Mouse (Mus musculus) layer of hippocampus, adult 11-12 months (tissue): ENCODE measurements around the gene 3110009E18Rik.

Source experiments
- DNase-seq: peaks from one replicate; pipeline ENCODE4 v3.0.0; 2022; ENCODE audit warnings: low spot score

Gene 3110009E18Rik

DNA sequence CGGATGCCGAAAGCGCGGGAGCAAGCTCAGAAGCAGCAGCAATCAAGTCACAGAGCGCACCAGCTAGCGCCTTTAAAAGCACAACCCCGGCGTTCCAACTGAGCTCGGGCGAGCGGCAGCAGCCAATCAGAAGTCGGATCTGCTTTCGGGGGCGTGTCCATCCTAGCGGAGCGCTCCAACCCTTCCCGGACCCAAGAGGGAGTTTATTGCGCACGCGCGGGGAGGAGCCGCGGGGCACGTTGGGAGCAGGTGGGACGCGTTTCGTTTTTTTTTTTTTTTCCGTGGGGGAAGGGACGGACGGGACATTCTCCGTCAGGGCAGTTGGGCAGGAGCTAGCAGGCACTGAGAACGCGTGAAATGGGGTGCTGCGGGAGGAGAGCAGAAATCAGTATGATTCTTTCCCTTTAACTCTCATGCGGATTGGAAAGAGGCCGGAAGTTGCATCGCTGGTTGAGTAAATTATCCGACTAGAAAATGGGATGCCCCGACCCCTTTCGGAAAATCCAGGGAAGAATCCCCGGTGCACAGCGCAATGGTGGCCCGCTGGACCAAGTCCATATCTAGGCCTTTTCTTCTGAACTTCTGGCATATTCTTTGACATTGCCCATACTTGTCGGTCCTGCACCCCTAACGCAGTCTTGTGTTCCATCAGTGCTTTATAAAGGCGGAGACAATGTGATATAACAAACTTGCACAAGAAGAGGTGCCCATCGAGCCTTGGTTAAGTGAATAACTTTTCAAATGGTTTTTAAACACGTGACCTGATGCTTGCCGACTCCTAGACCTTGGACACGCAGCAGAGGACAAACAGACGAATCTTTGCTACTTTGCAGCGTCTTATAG is at the start of gene 3110009E18Rik, which contains the start of gene Dbi:
TSS of gene 3110009E18Rik (plus strand) at position 219 of the 843 bp plus-strand sequence.
TSS of gene Dbi (minus strand) at position 110 of the 843 bp plus-strand sequence.
- DNase-seq = peak; percentile 98

DNA sequence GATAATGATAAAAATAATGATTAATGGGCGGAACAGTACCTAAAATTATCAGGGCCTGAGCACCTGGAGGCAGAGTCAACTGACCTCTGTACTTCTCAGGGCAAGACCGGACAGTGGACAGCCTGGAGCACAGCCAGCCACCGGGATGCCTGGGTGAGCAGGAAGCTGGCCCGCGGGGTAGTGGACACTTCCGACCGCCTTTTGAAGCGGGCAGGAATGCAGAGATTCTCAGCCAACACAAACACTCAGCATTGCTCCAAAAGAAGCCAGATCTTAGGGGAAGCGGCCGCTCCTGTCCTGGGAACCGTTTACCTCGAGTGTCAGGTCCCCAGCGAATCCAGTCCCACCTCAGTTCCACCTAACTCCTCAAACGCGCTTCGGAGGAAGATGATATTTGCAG is 48.1 kb upstream of the 3110009E18Rik start:
- no peak for DNase-seq

DNA sequence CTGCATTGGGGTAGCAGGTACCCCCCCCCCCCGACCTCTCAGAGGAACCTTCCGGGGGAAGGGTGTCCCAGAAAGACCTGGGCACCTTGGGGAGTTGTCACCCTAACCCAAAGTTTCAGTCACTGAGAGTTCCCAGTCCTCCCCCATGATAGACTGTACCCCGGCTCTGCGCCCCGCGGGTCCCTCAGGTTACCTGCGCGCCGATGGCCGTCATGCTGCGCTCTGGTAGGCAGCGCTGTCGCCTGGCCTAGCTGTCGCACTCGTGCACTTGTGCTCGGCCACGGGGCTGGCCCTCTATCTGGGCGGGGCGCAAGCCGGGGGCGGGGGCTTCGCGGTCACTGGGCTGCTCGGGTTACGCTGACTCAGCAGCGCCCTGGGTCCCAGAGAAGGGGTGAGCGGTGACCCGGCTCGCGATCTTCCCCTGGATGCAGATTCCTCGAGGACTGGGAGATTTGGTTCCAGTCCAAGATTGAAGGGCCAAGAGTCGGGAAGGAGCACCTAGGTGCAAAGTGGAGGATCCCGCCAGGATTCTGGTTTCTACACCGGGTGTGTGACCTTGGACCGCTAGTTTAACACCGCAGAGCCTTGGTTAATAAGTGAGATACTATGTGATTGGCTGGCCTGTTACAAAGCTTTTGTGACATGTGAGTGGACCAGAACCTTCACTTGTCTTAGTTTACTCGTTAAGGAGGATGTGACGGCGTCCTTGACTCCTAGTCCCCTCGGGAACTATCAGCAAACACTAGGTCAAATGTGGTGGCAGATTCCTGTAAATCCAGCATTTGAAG is 47.3 kb upstream of the 3110009E18Rik start, which contains the start of gene Tmem37:
TSS of gene Tmem37 (minus strand) at position 556 of the 788 bp plus-strand sequence.
- peak; percentile 37 for DNase-seq

DNA sequence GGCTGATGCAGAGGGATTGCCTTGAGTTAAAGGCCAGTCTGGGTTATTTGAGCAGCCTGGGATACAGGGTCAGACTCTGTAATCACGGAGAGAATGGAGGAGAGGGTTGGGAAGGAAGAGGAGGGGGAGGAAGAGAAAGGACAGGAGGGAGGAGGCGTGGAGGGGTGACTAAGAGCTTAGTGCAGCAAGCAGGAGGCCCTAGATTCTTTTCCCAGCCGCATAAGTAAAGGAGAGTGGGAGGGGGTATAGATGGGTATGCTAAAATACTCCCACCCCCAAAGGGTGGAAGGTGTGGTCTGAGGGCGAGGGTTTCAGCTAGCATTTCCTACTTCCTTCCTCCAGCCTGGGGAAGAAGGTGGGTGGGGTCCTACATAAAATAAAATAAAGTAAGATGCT is 46.7 kb upstream of the 3110009E18Rik start:
- DNase-seq = no peak

DNA sequence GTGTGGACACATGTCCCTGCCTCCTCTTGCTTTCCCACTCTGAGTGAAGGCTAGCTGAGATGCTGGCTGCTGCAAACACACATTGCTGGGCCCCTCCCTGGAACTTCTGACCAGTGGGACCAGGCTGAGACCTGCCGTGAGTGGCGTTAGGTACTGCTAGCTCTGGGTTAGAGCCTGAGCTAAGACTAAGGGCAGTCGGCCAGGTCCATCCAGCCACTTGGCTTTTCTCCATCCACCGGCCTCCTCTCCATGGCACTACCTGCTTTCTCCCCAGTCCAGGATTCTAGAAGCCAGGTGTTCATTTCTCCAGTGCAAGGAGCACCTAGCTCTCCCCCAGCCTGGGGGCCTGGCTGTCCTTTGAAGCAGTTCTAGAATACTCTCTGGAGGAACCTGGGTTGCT is 46.1 kb upstream of the 3110009E18Rik start:
- DNase-seq = no peak

DNA sequence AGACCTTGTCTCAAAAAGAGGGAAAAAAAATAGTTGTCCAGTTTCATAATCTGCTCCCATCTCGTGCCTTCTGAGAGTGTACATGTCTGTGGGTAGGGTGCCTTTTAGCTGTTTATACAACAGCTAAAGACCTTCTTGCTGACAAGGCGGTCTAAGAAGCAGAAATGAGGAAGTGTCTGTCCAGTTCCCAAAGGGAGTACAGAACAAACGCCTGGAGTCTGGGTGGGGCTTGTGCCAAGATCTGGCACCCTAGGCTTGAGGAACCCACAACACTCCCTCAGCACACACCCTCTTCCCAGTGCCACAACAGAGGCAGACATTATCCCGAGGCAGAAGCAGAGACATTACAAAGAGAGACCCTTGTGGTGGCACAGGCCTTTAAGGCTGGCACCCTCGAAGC is 45.5 kb upstream of the 3110009E18Rik start:
- DNase-seq = no peak

DNA sequence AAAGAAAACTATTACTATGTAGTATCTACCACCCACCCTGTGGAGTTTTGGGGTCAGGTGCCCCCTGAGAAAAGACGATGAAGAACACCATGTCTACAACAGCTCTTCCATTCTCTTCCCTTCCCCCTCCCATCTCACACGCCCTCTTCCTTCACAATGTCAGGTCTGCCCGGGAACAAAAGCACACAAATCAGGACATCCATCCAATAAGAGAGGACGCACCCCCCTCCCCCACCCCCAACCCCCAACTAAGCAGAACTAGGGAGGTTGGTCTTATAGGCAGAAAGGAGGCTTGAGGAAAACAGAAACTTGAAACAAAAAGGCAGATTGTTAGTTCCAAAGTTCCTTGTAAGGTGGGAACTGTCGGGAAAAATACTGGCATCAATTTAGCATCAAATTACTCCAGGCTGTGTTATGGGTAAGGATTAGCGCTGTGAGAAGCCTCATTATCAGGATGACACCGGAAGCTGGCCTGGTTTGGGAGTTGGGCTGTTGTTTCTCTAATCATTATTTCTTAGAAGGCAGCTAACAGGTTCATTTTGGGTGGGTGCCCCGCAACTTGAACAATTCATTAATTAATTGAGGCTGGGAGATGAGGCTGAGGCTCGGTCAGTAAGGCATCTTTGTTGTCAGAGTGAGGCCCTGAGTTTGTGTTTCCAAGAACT is 43.1 kb upstream of the 3110009E18Rik start:
- no peak for DNase-seq

DNA sequence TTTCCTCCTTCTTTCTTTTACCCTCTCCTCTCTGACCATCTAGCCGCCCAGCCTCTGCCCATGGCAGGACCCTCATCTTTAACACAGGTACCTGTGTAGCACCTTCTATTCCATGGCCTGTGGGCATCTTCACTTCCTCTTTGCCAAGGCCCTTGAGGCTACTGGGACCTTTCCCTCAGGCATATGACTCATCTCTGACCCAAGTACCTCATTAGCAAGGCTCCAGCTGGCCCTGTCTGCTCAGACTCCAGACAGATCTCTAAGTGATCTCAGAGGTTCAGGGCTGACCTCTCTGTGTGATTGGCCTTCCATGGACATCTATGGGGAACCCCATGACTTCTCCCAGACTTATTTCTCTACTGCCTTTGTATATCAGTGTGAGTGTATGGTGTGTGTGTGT is 40.4 kb upstream of the 3110009E18Rik start:
- no peak for DNase-seq

DNA sequence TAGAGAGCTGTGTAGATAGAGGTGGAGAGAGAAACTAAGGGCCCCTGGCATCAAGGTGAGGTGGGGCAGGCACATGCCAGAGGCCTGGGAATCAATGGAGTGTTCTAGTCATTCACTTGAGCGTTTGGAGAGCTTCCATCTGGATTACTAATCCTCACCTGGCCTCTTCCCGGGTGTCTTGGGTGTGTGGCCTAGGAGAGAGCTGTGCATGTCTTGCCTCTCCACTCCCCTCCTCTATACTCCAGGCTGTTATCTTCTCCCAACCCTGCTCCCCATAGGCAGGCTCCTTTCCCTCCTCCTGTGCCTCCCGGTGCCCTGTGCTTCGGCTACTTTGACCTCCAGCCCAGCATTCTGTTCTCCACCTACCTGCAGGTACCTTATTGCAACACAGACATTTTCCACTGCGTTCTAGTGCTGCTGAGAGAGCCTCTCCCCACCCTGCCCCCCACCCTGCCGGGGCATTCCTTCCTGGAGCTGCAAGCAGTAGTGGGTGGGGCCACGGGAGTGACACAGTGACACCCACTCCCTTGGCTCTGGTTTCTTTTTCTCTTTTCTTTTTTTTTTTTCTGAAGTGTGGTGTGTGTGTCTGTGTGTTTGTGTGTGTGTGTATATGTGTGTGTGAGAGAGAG is 37.9 kb upstream of the 3110009E18Rik start:
- no peak for DNase-seq

DNA sequence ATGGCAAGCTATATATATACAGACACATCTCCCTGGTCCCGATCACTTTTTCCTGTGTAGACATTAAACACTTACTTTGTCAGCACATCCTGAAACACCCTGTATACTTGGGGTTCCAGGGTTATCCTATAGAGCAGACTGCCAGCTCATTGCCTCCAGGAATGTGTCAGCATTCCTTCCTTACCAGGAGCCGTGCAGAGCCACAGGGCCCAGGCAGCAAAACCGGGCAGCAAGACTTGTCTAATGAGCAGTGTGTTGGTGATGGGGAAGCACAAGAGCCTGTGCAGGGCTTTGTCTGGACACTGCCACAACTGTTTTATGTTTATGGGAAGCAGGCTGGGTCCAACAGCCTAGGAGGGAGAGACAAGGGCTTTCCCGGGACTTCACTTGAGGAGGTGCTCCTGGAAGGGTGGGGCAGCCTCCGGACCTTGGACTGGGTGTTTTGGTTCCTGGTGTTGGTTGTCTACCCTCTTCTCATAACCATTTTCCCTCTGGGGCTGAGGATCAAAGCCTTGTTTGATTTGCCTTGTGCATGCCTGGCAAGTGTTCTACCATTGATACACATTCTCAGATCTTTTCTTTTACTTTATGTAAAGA is 37.0 kb upstream of the 3110009E18Rik start:
- DNase-seq = no peak

DNA sequence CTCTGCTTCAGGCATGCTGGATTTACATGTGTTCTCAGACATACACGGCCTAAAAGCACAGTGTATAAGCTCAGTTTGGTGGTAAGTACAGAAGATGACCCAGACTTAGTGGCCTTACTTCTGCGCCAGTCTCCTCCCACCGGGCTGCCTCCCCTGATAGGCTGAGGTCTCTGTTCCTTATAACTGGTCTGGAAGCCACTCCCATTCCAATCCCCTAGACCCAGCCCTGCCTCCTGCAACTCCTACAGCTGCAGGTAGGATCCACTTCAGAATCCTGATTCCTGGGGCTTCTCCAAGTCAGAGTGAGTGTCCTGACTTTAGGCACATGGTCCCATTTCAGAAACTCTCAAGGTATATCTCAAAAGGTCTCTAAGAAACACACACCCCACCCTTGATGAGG is 35.3 kb upstream of the 3110009E18Rik start:
- no peak for DNase-seq

DNA sequence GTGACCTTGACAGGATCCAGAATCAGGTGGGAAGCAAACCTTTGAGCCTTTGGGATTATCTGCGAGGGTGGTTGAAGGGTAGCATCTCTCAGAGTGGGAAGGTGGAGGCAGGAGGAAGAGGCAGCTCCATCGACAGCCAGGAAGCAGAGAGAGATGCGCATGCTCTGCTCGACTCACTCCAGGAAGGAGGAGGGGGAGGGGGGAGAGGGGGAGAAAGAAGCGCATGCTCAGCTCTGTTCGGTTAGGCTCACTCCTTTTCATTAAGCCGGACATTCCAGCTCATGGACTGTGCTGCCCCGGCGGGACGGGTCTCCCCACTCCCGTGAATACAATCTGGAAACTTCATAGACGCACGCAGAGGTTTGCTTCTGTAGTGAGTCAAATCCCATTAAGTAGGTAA is 34.3 kb upstream of the 3110009E18Rik start:
- DNase-seq = no peak

DNA sequence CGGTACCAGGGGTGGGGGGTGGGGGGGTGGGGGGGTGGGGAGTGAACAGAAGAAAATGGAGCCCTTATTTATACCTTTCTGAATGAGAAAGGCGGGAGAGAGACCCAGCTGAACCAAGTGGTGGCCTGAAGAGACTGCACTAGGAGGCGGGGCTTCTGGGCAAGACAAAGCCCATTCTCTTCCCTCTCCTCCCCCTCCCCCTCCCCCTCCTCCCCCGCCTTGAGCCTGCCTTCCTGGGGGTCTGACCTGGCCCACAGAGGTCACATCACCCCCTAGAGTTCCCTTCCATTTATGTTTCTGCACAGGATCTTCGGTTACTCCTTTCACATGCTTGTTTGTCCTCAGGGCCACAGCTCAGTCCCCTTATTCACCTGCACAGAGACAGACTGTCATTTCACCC is 31.8 kb upstream of the 3110009E18Rik start:
- no peak for DNase-seq

DNA sequence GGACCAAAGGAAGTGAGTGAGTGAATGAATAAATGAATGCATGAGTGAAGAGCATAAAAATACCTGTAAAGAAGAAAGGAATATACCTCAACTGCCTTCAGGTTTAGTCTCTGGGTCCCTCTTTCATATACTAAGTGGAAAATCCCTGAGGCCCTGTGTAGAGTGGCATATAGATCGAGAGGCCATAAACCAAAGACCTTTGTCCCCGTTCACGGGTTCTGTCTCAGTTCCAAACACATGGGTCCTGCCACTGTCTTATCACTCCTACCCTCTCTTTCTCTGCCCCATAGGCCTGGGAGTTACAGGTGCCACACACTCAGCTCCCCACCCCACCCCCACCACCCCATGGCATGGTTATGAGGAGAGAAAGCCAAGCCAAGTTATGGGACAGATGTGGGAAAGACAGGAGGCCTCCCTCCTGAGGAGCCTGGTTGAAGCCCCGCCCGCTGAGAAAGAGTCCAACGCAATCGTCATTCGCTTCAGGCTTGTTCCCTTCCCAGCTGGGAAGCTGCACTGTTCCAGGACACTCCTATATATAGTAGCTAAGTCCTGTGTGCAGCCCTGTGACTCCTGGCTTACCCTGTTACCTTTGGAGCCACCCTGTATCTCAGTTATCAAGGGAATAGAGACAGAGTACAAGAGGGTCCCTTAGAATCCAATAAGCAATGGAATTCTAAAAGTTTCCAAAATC is 30.0 kb upstream of the 3110009E18Rik start:
- no peak for DNase-seq

DNA sequence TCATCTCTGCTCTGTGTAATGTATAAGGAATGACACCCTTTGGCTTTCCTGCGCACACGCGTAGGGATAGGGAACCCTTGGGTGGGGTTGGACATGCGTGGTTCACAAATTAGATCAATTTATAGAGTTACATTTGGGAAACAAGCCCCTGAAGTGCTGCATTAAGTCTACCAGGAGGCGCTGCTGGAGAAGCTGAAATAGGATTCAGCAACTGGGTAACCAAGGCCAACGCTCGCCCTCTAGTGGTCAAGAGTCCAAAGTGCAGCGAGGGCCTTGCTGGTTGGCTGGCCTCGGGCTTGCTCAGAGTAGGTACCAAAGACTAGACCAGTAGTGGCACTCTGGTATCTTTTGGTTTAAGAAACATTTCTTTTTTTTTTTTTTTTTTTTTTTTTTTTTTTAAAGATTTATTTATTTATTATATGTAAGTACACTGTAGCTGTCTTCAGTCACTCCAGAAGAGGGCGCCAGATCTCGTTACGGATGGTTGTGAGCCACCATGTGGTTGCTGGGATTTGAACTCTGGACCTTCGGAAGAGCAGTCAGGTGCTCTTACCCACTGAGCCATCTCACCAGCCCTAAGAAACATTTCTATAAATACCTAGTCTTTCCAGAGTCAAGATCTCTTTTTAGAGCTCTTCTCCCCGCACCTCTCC is 27.4 kb upstream of the 3110009E18Rik start:
- DNase-seq = peak; percentile 93

DNA sequence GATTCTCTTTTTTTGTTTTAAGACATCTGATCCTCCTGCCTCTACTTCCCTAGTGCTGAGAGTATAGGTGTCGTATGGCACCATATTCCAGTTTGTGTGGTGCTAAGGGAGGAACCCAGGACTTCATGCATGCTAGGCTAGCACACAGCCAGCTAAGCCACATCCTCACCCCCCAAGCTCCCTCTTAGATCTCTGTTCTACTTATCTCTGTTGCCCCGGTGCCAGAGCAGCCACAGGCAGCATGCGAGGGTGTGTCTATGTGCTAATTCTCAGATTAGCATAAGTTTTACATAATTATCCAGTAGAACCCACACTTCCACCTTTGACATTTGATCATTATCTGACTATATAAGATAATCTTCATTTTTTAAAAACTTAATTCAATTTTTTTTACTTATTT is 26.1 kb upstream of the 3110009E18Rik start:
- DNase-seq = no peak

DNA sequence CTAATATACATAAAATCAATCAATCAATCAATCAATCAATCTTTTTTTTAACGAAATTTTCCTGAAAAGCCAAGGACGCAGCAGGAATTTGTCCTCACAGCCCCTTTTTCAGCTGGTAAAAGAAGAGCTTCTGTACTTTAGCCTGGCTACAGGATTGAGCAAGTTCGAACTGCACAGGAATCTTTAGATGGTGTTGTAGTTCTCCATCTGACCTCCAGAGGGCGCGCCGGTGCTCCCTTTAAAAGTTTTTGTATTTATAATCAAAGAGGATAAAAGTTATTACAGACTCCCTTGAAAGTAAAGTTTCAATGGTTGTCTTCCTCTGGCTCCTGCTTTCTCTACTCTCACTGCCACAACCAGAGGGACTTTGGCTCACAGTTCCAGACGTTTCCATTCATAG is 22.7 kb upstream of the 3110009E18Rik start:
- peak; percentile 81 for DNase-seq

DNA sequence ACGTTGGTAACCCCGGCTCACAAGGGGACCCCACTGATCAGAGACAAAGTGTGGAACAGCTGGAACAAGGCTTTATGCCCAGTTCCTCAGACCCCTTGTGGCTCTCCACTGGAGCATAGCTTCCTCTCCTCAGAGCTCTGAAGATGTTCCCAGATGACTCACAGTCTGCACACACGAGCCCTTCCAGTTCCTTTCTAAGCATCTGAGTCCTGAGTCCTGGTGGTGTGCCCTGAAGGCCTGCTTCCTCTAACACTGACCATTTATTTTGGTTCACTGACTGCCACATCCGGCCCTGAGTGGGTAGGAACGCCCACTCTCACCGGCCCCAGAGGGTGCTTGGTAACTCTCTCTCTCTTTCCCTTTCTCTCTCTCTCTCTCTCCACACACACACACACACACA is 21.5 kb upstream of the 3110009E18Rik start:
- DNase-seq = peak; percentile 47

DNA sequence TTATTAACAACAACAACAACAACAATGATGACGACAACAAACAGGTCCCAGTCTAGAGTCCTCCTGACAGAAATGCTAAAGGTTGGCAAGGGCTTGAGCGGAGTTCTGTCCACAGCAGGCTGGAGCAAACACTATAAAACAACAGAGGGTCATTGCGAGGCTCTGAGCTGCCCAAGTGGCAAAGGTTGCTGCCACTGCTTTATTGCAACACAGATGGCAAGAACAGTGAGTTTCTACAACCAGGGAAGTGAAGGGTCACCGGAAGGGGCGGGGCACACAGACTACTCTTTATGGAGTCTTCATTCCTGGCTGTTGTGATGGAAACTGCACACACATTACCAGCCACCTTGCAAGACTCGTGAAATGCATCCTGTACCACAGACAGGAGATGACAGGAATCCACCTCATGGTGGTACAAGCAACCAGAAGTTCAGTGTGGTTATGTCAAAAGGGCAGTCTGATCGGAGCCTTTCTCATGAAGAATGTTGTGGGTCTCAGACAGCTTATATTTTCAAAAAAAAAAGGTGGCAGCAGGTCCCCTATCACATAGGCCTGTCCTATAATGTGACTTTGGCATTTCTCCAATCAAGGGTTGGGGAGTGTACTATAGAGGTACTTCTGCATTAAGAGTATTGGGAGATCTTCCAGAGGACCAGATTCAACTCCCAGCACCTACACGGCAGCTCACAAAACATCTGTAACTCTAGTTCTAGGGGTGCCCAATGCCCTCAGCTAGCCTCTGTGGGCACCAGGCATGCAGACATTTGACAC is 20.3 kb upstream of the 3110009E18Rik start:
- no peak for DNase-seq

DNA sequence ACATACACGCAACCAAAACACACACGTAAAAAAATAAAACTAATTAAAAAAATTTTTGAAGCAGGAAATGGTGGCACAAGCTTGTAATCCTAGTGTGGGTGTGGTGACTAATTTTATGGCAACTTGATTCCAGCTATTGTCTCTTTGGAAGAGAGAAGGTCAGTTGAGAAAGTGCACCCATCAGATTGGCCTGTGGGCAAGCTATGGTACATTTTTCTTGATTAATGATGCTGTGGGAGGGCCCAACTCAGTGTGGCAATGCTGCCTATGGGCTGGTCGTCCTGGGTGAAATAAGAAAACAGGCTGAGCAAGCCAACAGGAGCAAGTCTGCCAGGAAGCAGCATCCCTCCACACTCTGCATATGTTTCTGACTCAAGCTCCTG is 19.8 kb upstream of the 3110009E18Rik start:
- no peak for DNase-seq
